Mouse (Mus musculus) heart, adult 2 months (tissue): ENCODE data around the gene Fgd1. TPM values are rescaled to one million over a fixed set of nuclear protein-coding genes. Genes with fewer than 3 reads are reported as not detected.
A peak's percentile ranks its signal among the peaks of the same experiment; 100 is the strongest.

Source experiments
- DNase-seq, 2 experiments: peaks; one replicate each; pipeline ENCODE4 v3.0.0; 2021
- H3K27ac ChIP-seq: fragments of 200-600 bp; 2 replicates; pipeline ENCODE4 v1.8.1; 2022
- H3K27me3 ChIP-seq: fragments of 200-500 bp; 2 replicates; pipeline ENCODE4 v1.6.1; 2012; ENCODE audit warnings: mild to moderate bottlenecking, low read length, inconsistent platforms, mixed read lengths; ENCODE audit not compliant: control insufficient read depth, insufficient read depth
- H3K36me3 ChIP-seq: fragments of 200-500 bp; 2 replicates; pipeline ENCODE4 v1.6.1; 2012; ENCODE audit warnings: low read length, inconsistent platforms; ENCODE audit not compliant: control insufficient read depth, insufficient read depth
- H3K4me1 ChIP-seq: fragments of 200-500 bp; 2 replicates; pipeline ENCODE4 v1.6.1; 2011; ENCODE audit warnings: low read length; ENCODE audit not compliant: control insufficient read depth, insufficient read depth
- H3K4me3 ChIP-seq: fragments of 200-600 bp; 2 replicates; pipeline ENCODE4 v1.8.1; 2022
- H3K79me2 ChIP-seq: fragments of 200-500 bp; replicated peaks from 2 replicates; pipeline ENCODE4 v1.6.1; 2012; ENCODE audit warnings: mild to moderate bottlenecking, inconsistent platforms, low read length, moderate library complexity, mixed read lengths; ENCODE audit not compliant: control insufficient read depth, insufficient read depth
- H3K9ac ChIP-seq: fragments of 200-500 bp; 2 replicates; pipeline ENCODE4 v1.6.1; 2012; ENCODE audit warnings: low read depth, mild to moderate bottlenecking, control low read depth, inconsistent platforms, low read length, mixed read lengths
- CTCF ChIP-seq: fragments of 200-600 bp; IDR thresholded peaks from 2 replicates; pipeline ENCODE4 v1.8.1; 2022; ENCODE audit warnings: antibody characterized with exemption, mild to moderate bottlenecking, moderate library complexity
- EP300 ChIP-seq: fragments of 200-500 bp; IDR thresholded peaks from 2 replicates; pipeline ENCODE4 v1.6.1; 2011; ENCODE audit warnings: low read depth, low read length, control low read depth; ENCODE audit not compliant: insufficient read depth
- POLR2A ChIP-seq: fragments of 200-500 bp; IDR thresholded peaks from 2 replicates; pipeline ENCODE4 v1.6.1; 2011; ENCODE audit warnings: mild to moderate bottlenecking, low read depth, low read length, control low read depth; ENCODE audit not compliant: insufficient read depth
- WGBS: fragments of 180-500 bp; shearing (Covaris S2); methylation state at CpG from one replicate; pipeline ENCODE4 v1.1.7; 2018; 5-methylcytosine and 5-hydroxymethylcytosine counted together
- intact Hi-C: fragments of 180-260 bp; cut with DNase I; formaldehyde crosslinking; loops from one replicate; pipeline ENCODE4 v1.15.1; 2025
- polyA plus RNA-seq: library from polyadenylated mRNA; depleted of rRNA; stranded (reverse); fragments of >200 nt; gene quantifications from 2 replicates; pipeline ENCODE4 v1.2.3, GENCODE M21; 2012
- total RNA-seq, 2 experiments: library from RNA; stranded (reverse); gene quantifications; 2 replicates each; pipeline ENCODE4 v1.2.3; 2021

The Fgd1 gene
- total and polyA plus RNA-seq, 3 experiments, result 8.4 to 10.3 (median 8.9) TPM

GRCm38 (mm10) chrX:151031400-151031799 lies 14.6 kb upstream of the Fgd1 start:
- Histone ChIP-seq H3K79me2 (no peaks in the 10 kb centered on the region), H3K9ac (no peak overlapping the region), H3K4me1 (no peaks in the 10 kb centered on the region), H3K27me3 (no peaks in the 10 kb centered on the region), H3K36me3 (no peaks in the 10 kb centered on the region), H3K27ac (peak overlapping the region; percentile 29), H3K4me3 (no peak overlapping the region)
- DNase-seq, result peak in 1 of 2 experiments; percentile 12
- 35% methylated on average over 3 of the region's 3 CpGs for WGBS
- intact Hi-C loops, result no loop called here
- no peak for TF ChIP-seq CTCF
- TF ChIP-seq EP300, result no peak
- TF ChIP-seq POLR2A, result no peak

- Histone ChIP-seq H3K27ac (no peak overlapping the region), H3K9ac (no peak overlapping the region), H3K27me3 (no peaks in the 10 kb centered on the region), H3K4me1 (no peaks in the 10 kb centered on the region), H3K4me3 (no peak overlapping the region), H3K36me3 (no peaks in the 10 kb centered on the region), H3K79me2 (no peaks in the 10 kb centered on the region)
- intact Hi-C loops, result no loop called here
- no peak for DNase-seq
- no peak for TF ChIP-seq EP300
- TF ChIP-seq CTCF, result no peak
- TF ChIP-seq POLR2A, result no peak
- WGBS, result 71% methylated on average over 5 of the region's 5 CpGs
Observed at GRCm38 (mm10) chrX:151041223-151041622, 4.7 kb upstream of the Fgd1 start.

- 39% methylated on average over 11 of the region's 11 CpGs for WGBS
- Histone ChIP-seq H3K36me3 (no peaks in the 10 kb centered on the region), H3K27me3 (no peaks in the 10 kb centered on the region), H3K9ac (no peak overlapping the region), H3K4me3 (peak overlapping the region; percentile 62; the same call in 1 of the 2 replicates), H3K79me2 (no peaks in the 10 kb centered on the region), H3K4me1 (no peaks in the 10 kb centered on the region; the same call in 1 of the 2 replicates), H3K27ac (peak overlapping the region; percentile 26)
- DNase-seq, result no peak
- intact Hi-C loops, result loop anchor here (5.0 kb wide), 2 partner anchors 51 to 79 kb away; partner anchors contain the start of gene Tsr2
- TF ChIP-seq POLR2A (no peak), EP300 (no peak), CTCF (no peak)
Observed at GRCm38 (mm10) chrX:151046321-151046720, 371 bp downstream of the Fgd1 start.

GRCm38 (mm10) chrX:151046777-151047430 lies 954 bp downstream of the Fgd1 start:
- Histone ChIP-seq H3K9ac (peak overlapping the region; percentile 89), H3K27ac (peak overlapping the region; percentile 66), H3K4me1 (no peaks in the 10 kb centered on the region; the same call in 1 of the 2 replicates), H3K4me3 (peak overlapping the region; percentile 62), H3K27me3 (no peaks in the 10 kb centered on the region), H3K79me2 (no peaks in the 10 kb centered on the region), H3K36me3 (no peaks in the 10 kb centered on the region)
- intact Hi-C loops, result loop anchor here (5.0 kb wide), 2 partner anchors 50 to 80 kb away; partner anchors contain the start of gene Tsr2
- peak; percentile 58 for TF ChIP-seq POLR2A
- TF ChIP-seq CTCF, result no peak
- peak; percentile 85 to 88 for DNase-seq
- WGBS, result 21% methylated on average over 50 of the region's 62 CpGs

GRCm38 (mm10) chrX:151047431-151048058 lies 1.6 kb downstream of the Fgd1 start:
- Histone ChIP-seq H3K79me2 (no peaks in the 10 kb centered on the region), H3K4me3 (peak overlapping the region; percentile 62), H3K27ac (peak overlapping the region; percentile 66), H3K9ac (peak overlapping the region; percentile 89), H3K36me3 (no peaks in the 10 kb centered on the region), H3K27me3 (no peaks in the 10 kb centered on the region), H3K4me1 (no peaks in the 10 kb centered on the region; the same call in 1 of the 2 replicates)
- intact Hi-C loops, result loop anchor here (5.0 kb wide), 2 partner anchors 50 to 80 kb away; partner anchors contain the start of gene Tsr2
- WGBS, result 19% methylated on average over 55 of the region's 56 CpGs
- no peak for TF ChIP-seq POLR2A
- TF ChIP-seq EP300, result no peak
- peak; percentile 61 to 72 for DNase-seq
